Mouse (Mus musculus): ENCODE data around the gene Fgfr2.

Fgfr2 gene

GRCm38 (mm10) chr7:132608316-132609020 is 514.7 kb downstream of the Fgfr2 start:
- DNase-seq (ENCODE audit: low spot score): no peak

GRCm38 (mm10) chr7:132605689-132606088 is 517.5 kb downstream of the Fgfr2 start:
- DNase-seq (ENCODE audit: low spot score): no peak

- DNase-seq (ENCODE audit: low spot score): no peak
Measured at GRCm38 (mm10) chr7:132604720-132605119, 518.4 kb downstream of the Fgfr2 start.

GRCm38 (mm10) chr7:132600926-132601325 is 522.2 kb downstream of the Fgfr2 start:
- no peak for DNase-seq (ENCODE audit: low spot score)

- no peak for DNase-seq (ENCODE audit: low spot score)
Measured at GRCm38 (mm10) chr7:132600026-132600425, 523.1 kb downstream of the Fgfr2 start.

GRCm38 (mm10) chr7:132599071-132599975 is 523.8 kb downstream of the Fgfr2 start, which contains the start of gene Nkx1-2:
Nkx1-2 (minus strand) TSS chr7:132599637.
- DNase-seq (ENCODE audit: low spot score): no peak

- no peak for DNase-seq (ENCODE audit: low spot score)
Measured at GRCm38 (mm10) chr7:132597251-132598041, 525.7 kb downstream of the Fgfr2 start.

- no peak for DNase-seq (ENCODE audit: low spot score)
Measured at GRCm38 (mm10) chr7:132596557-132597250, 526.4 kb downstream of the Fgfr2 start.

- DNase-seq (ENCODE audit: low spot score): no peak
Measured at GRCm38 (mm10) chr7:132595787-132596186, 527.4 kb downstream of the Fgfr2 start.

- no peak for DNase-seq (ENCODE audit: low spot score)
Measured at GRCm38 (mm10) chr7:132594325-132594724, 528.8 kb downstream of the Fgfr2 start.

GRCm38 (mm10) chr7:132593762-132594161 is 529.4 kb downstream of the Fgfr2 start:
- no peak for DNase-seq (ENCODE audit: low spot score)

GRCm38 (mm10) chr7:132589610-132590009 is 533.5 kb downstream of the Fgfr2 start:
- no peak for DNase-seq (ENCODE audit: low spot score)

GRCm38 (mm10) chr7:132587167-132587566 is 536.0 kb downstream of the Fgfr2 start:
- no peak for DNase-seq (ENCODE audit: low spot score)

- DNase-seq (ENCODE audit: low spot score): no peak
Measured at GRCm38 (mm10) chr7:132585695-132586491, 537.3 kb downstream of the Fgfr2 start.

GRCm38 (mm10) chr7:132581441-132581840 is 541.7 kb downstream of the Fgfr2 start:
- no peak for DNase-seq (ENCODE audit: low spot score)

- DNase-seq (ENCODE audit: low spot score): no peak
Measured at GRCm38 (mm10) chr7:132580511-132580910, 542.6 kb downstream of the Fgfr2 start.

GRCm38 (mm10) chr7:132576891-132577290 is 546.3 kb downstream of the Fgfr2 start:
- DNase-seq (ENCODE audit: low spot score): no peak

GRCm38 (mm10) chr7:132576116-132576650 is 547.0 kb downstream of the Fgfr2 start, which contains the start of gene Oat:
Oat (minus strand) TSS chr7:132576398.
- peak; percentile 85 for DNase-seq (ENCODE audit: low spot score)

- DNase-seq (ENCODE audit: low spot score): peak; percentile 67
Measured at GRCm38 (mm10) chr7:132575623-132576022, 547.5 kb downstream of the Fgfr2 start.

GRCm38 (mm10) chr7:132574646-132575045 is 548.5 kb downstream of the Fgfr2 start:
- DNase-seq (ENCODE audit: low spot score): no peak

All from ovary, postnatal 14 days (tissue).